Mouse (Mus musculus): ENCODE results near the gene Gfy.
A peak's percentile ranks its signal among the peaks of the same experiment; 100 is the strongest.

Gene Gfy

GRCm38 (mm10) chr7:45147267-45147666, 32.1 kb downstream of the Gfy start:
- no peak for DNase-seq

GRCm38 (mm10) chr7:45145460-45145859, 33.9 kb downstream of the Gfy start:
- no peak for DNase-seq

GRCm38 (mm10) chr7:45144368-45145174, 34.8 kb downstream of the Gfy start:
- DNase-seq: no peak

GRCm38 (mm10) chr7:45141914-45142313, 37.5 kb downstream of the Gfy start:
- DNase-seq: no peak

- DNase-seq: peak; percentile 70
Observed at GRCm38 (mm10) chr7:45141319-45141718, 38.0 kb downstream of the Gfy start.

- no peak for DNase-seq
Observed at GRCm38 (mm10) chr7:45139904-45140723, 39.3 kb downstream of the Gfy start.

GRCm38 (mm10) chr7:45138403-45138802, 41.0 kb downstream of the Gfy start:
- DNase-seq: no peak

GRCm38 (mm10) chr7:45137171-45138006, 42.0 kb downstream of the Gfy start:
- peak; percentile 57 for DNase-seq

- DNase-seq: peak; percentile 91
Observed at GRCm38 (mm10) chr7:45135993-45136567, 43.3 kb downstream of the Gfy start, which contains the start of the genes Gm45713 and Flt3l. Gm45713 (minus strand) TSS chr7:45136231. Flt3l (minus strand) TSS chr7:45136432.

GRCm38 (mm10) chr7:45135370-45135769, 44.0 kb downstream of the Gfy start:
- DNase-seq: no peak

GRCm38 (mm10) chr7:45134544-45135026, 44.8 kb downstream of the Gfy start:
- DNase-seq: peak; percentile 65

- DNase-seq: no peak
Observed at GRCm38 (mm10) chr7:45133446-45134159, 45.8 kb downstream of the Gfy start.

- no peak for DNase-seq
Observed at GRCm38 (mm10) chr7:45131850-45132249, 47.5 kb downstream of the Gfy start.

- DNase-seq: no peak
Observed at GRCm38 (mm10) chr7:45129776-45130512, 49.4 kb downstream of the Gfy start.

- DNase-seq: no peak
Observed at GRCm38 (mm10) chr7:45129318-45129717, 50.1 kb downstream of the Gfy start.

GRCm38 (mm10) chr7:45128624-45129246, 50.6 kb downstream of the Gfy start, which contains the start of gene Rpl13a:
Rpl13a (minus strand) TSS chr7:45128761.
- DNase-seq: peak; percentile 98

GRCm38 (mm10) chr7:45127700-45128224, 51.6 kb downstream of the Gfy start:
- DNase-seq: no peak

- DNase-seq: peak; percentile 46
Observed at GRCm38 (mm10) chr7:45126844-45127699, 52.3 kb downstream of the Gfy start.
